Mouse (Mus musculus) embryonic facial prominence, embryonic 13.5 days (tissue): Measurements from ENCODE around the gene Dkkl1. TPM values are rescaled to one million over a fixed set of nuclear protein-coding genes. Genes with fewer than 3 reads are reported as not detected.
"Not testable (repeated sequence)": the region's sequence is repeated elsewhere in the genome, so short reads cannot be mapped to it uniquely, and the experiment has no call there.

Source experiments
- ATAC-seq: fragments of 200-750 bp; cut with Nextera tagmentation; 2 replicates; pipeline ENCODE4 v1.8.0; 2017; ENCODE audit warnings: low read depth; ENCODE audit not compliant: insufficient number of reproducible peaks, insufficient read depth, low FRiP score, low TSS enrichment
- H3K27ac ChIP-seq: fragments of 300-500 bp; sonication (generic); 2 replicates; pipeline ENCODE4 v1.5.1; 2015; ENCODE audit warnings: moderate library complexity, mild to moderate bottlenecking, inconsistent platforms
- H3K27me3 ChIP-seq: fragments of 300-500 bp; sonication (generic); 2 replicates; pipeline ENCODE4 v1.6.1; 2015; ENCODE audit warnings: mild to moderate bottlenecking, inconsistent platforms
- H3K36me3 ChIP-seq: fragments of 300-500 bp; sonication (generic); 2 replicates; pipeline ENCODE4 v1.6.1; 2015; ENCODE audit warnings: mild to moderate bottlenecking, inconsistent platforms
- H3K4me1 ChIP-seq: fragments of 300-500 bp; sonication (generic); 2 replicates; pipeline ENCODE4 v1.6.1; 2015; ENCODE audit warnings: inconsistent platforms
- H3K4me2 ChIP-seq: fragments of 300-500 bp; sonication (generic); 2 replicates; pipeline ENCODE4 v1.6.1; 2015; ENCODE audit warnings: moderate library complexity, mild to moderate bottlenecking, inconsistent platforms
- H3K4me3 ChIP-seq: fragments of 300-500 bp; sonication (generic); 2 replicates; pipeline ENCODE4 v1.5.1; 2015; ENCODE audit warnings: mild to moderate bottlenecking, inconsistent platforms
- H3K9ac ChIP-seq: fragments of 300-500 bp; sonication (generic); 2 replicates; pipeline ENCODE4 v1.6.1; 2015; ENCODE audit warnings: mild to moderate bottlenecking, inconsistent platforms
- H3K9me3 ChIP-seq: fragments of 300-500 bp; sonication (generic); 2 replicates; pipeline ENCODE4 v1.6.1; 2016; ENCODE audit warnings: inconsistent platforms
- WGBS: fragments of 180-500 bp; shearing (Covaris S2); methylation state at CpG from one replicate; pipeline ENCODE4 v1.1.7; 2015; ENCODE audit warnings: mixed read lengths; 5-methylcytosine and 5-hydroxymethylcytosine counted together
- polyA plus RNA-seq: library from polyadenylated mRNA; unstranded; fragments of >200 nt; fragmentation: Nextera tagmentation; extraction: Ambion mirVana; gene quantifications from 2 replicates; pipeline ENCODE4 v1.2.1, GENCODE M21; 2015

The Dkkl1 gene
- 2.3 and 3.0 TPM in 2 replicates for polyA plus RNA-seq

DNA sequence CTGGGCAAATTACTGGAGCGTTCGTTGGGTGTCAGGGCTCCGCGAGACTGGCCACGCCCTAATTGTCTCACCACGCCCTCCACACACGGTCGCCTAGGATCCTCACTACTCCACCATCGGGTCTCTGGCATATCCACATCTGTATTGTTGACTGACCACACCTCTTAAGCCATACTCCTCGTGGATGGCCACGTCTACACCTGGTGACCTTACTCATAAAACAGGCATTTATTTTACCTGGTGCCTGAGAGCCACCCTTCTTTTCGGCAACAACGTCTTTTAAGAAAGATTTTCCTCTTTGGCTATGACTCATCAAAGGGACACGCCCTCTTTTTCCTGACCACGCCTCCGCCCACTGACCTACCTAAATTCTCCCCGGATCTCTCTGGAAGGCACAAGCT lies at the start of gene Dkkl1:
Gene Dkkl1, minus strand, starts transcription at position 297 of the 401 bp plus-strand sequence.
- Histone ChIP-seq H3K36me3 (no peaks in the 10 kb centered on the region), H3K27me3 (peaks cover 35% of the 10 kb centered on the region), H3K4me1 (peaks cover 16% of the 10 kb centered on the region), H3K9me3 (peaks cover 4% of the 10 kb centered on the region; the same call in 1 of the 2 replicates), H3K9ac (peak within 1 kb of the TSS; percentile 51; the same call in 1 of the 2 replicates), H3K4me2 (peak within 1 kb of the TSS; percentile 44), H3K4me3 (peak within 1 kb of the TSS; percentile 20), H3K27ac (no peak within 1 kb of the TSS)
- ATAC-seq, result no peak
- 5% methylated on average over 17 of the region's 17 CpGs for WGBS

DNA sequence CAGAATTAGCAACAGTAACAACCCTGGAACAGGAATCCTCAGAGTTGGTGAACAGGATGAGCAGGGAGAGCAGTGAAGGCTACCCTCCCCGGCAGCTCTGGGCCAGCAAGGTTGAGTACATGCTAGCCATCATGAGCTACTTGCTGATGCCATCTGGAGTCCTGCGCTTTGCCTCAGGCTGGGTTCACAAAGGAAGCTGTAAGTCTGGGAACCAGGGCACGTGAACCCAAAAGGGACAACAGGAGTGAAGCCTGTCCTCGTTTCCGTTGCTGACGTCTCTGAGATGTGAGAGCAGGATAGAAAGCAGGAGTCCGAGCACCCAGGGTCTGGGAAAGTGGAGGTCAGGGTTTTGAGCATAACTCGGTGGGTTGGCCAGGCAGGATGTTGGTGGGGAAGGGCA lies 47.3 kb upstream of the Dkkl1 start:
- H3K4me1 ChIP-seq, result peaks cover 5% of the 10 kb centered on the region; the same call in 1 of the 2 replicates
- H3K9me3 ChIP-seq, result no peaks in the 10 kb centered on the region
- no peaks in the 10 kb centered on the region for H3K36me3 ChIP-seq
- H3K9ac ChIP-seq, result no peak overlapping the region
- no peak overlapping the region for H3K4me2 ChIP-seq
- no peak overlapping the region for H3K4me3 ChIP-seq
- WGBS, result 75% methylated on average over 8 of the region's 8 CpGs
- H3K27ac ChIP-seq, result no peak overlapping the region
- ATAC-seq, result no peak
- H3K27me3 ChIP-seq, result no peaks in the 10 kb centered on the region

DNA sequence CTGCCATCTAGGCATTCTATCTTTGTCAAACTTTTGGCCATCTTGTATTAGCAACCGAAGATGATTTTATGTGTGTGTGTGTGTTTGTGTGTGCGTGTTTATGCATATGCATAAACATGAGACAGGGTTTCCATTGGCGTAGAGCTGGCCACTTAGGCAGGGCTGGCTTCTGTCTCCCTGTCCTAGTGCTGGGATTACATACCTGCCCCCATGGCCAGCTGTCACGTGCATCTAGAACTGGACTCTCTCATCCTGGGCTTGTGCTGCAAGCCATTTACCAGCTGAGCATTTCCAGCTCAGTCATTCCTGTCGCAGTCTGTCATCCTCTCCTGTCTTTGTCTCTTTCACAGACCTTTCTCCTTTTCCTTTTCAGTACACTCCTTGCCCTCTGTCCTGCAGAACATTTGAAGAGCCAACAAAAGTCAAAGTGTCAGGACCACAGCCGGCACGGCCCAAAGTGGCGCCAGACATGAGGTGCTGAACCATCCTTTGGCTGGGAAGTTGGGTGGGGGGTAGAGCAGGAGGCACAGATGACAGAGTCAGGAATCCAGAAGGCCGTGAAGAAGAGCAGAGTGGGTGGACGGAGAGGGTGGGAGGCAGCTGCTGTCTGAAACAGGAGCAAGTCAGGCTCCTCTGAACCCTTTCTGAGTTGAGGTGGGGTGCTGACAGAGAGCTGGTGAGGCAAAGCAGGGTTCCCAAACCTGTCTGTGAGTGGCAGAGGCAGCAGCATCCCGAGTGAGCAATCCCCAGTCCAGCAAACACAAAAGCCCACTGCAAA lies 45.3 kb upstream of the Dkkl1 start:
- Histone ChIP-seq H3K27ac (no peak overlapping the region), H3K4me2 (no peak overlapping the region), H3K36me3 (no peaks in the 10 kb centered on the region), H3K27me3 (no peaks in the 10 kb centered on the region), H3K9ac (no peak overlapping the region), H3K4me3 (no peak overlapping the region), H3K4me1 (no peaks in the 10 kb centered on the region), H3K9me3 (no peaks in the 10 kb centered on the region)
- no peak for ATAC-seq
- WGBS, result 62% methylated on average over 11 of the region's 11 CpGs

GRCm38 (mm10) chr7:45255822-45256221 lies 43.9 kb upstream of the Dkkl1 start:
- not testable (repeated sequence) for H3K27ac ChIP-seq, H3K36me3 ChIP-seq, H3K4me3 ChIP-seq, H3K4me1 ChIP-seq, H3K9me3 ChIP-seq, H3K27me3 ChIP-seq, ATAC-seq, H3K9ac ChIP-seq, H3K4me2 ChIP-seq
- WGBS, result 82% methylated on average over 7 of the region's 7 CpGs

DNA sequence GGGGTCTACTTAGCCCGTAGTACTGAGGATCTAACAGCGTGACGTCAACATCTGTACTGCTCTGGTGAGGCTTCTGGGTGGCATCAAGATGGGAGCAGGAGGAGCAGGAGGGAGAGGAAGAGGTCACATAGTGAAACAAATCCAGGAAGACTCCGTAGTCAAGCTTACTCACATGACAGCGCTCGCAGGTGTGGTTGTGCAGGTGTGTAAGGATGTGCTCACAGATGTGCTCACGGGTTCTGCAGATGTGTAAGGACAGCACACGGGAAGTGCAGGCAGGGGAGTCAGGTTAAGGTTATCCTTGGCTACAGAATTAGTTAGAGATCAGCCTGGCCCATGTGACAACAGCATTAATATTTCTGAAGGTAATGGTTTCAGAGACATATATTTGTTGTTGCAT lies 41.9 kb upstream of the Dkkl1 start:
- no peak for ATAC-seq
- no peak overlapping the region for H3K4me2 ChIP-seq
- H3K9me3 ChIP-seq, result no peaks in the 10 kb centered on the region
- no peaks in the 10 kb centered on the region for H3K36me3 ChIP-seq
- no peak overlapping the region for H3K4me3 ChIP-seq
- no peaks in the 10 kb centered on the region for H3K4me1 ChIP-seq
- H3K27me3 ChIP-seq, result no peaks in the 10 kb centered on the region
- no peak overlapping the region for H3K9ac ChIP-seq
- H3K27ac ChIP-seq, result no peak overlapping the region
- WGBS, result 85% methylated on average over 8 of the region's 8 CpGs

- no peak overlapping the region for H3K4me2 ChIP-seq
- no peak overlapping the region for H3K9ac ChIP-seq
- no peaks in the 10 kb centered on the region for H3K4me1 ChIP-seq
- 34% methylated on average over 3 of the region's 3 CpGs for WGBS
- no peak overlapping the region for H3K27ac ChIP-seq
- no peaks in the 10 kb centered on the region for H3K27me3 ChIP-seq
- no peak for ATAC-seq
- H3K4me3 ChIP-seq, result no peak overlapping the region
- no peaks in the 10 kb centered on the region for H3K9me3 ChIP-seq
- no peaks in the 10 kb centered on the region for H3K36me3 ChIP-seq
Observed at GRCm38 (mm10) chr7:45247666-45248065, 35.7 kb upstream of the Dkkl1 start.

DNA sequence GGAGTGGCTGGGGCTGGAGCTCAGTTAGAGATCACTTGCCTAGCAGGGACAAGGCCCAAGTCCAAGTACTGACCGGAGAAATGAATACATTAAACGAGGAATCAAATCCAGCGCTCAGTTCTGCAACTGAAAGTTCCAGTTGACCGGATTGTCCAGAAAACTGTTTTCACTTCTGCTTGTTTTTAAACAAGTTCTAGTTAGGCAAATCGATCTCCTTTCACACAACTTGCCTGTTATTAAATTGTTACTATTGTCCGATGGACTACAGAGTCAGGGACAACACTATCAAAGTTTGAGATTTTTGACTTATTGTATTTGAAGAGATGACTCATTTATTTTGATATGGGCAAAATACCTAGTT lies 29.4 kb upstream of the Dkkl1 start:
- H3K4me2 ChIP-seq, result peak overlapping the region; percentile 65
- H3K9me3 ChIP-seq, result no peaks in the 10 kb centered on the region
- H3K36me3 ChIP-seq, result no peaks in the 10 kb centered on the region
- no peak overlapping the region for H3K9ac ChIP-seq
- no peak for ATAC-seq
- H3K4me1 ChIP-seq, result peaks cover 8% of the 10 kb centered on the region
- no peak overlapping the region for H3K27ac ChIP-seq
- 78% methylated on average over 6 of the region's 6 CpGs for WGBS
- H3K27me3 ChIP-seq, result peaks cover 19% of the 10 kb centered on the region
- peak overlapping the region; percentile 38 for H3K4me3 ChIP-seq

DNA sequence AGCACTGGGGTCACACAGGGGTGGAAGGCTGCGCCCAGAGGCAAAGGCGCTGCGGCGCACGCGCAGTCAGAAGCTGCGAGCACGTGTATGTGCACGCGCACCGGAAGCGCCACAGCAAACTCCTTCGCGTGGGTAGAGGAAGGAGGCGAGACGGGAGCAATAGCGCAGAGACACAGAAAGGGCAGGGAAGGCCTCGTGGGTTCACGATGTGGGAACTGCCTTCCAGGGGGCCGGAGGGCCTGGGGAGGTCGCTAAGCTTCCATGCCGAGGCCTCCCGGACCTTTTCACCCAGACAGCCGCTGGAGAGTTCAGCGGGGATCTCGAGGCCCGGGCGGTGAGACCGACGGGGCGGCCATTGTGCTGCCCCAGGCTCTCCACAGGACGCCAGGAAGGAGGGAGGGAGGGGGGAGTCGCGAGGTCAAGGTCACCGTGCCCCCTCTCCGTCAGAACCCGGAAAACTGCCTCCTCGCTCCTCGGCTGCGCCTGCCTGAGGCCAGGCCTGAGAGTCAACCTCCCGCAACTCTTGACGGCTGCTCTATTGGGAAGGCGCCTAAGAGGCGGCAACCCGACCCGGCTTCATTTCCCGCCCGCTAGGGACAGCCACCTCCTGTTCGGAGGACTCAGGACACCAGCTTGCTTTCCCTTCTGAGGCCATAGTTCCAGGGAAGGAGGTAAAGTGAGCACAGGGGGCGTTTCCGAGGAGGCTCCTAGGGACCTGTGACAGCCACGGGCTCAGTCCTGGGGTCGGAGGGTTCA lies 28.9 kb upstream of the Dkkl1 start, which contains the start of gene Slc6a16:
Gene Slc6a16, plus strand, starts transcription at position 453 of the 756 bp plus-strand sequence.
- Histone ChIP-seq H3K4me3 (peak within 1 kb of the TSS; percentile 38), H3K36me3 (no peaks in the 10 kb centered on the region), H3K9me3 (no peaks in the 10 kb centered on the region), H3K4me1 (peaks cover 8% of the 10 kb centered on the region), H3K4me2 (peak within 1 kb of the TSS; percentile 65), H3K27me3 (peaks cover 19% of the 10 kb centered on the region), H3K27ac (no peak within 1 kb of the TSS), H3K9ac (peak within 1 kb of the TSS; percentile 60)
- WGBS, result 6% methylated on average over 53 of the region's 53 CpGs
- ATAC-seq, result no peak

DNA sequence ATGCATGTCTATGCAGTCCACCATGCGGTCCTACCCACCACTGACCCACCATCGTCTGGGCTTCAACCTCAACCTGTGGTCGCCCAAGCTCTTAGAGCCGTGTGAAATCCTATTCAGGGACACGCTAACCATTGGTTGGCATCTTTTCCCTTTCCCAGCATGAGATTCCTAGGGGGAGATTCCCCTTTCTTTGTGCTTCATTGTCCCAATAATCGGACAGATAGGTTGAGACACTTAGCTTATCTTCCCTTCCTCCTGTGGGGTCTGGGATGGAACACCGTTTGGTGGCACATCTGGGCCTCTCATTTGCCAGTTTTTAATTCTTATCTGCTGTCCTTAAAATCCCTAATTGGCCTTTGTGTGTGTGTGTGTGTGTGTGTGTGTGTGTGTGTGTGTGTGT lies 28.2 kb upstream of the Dkkl1 start:
- H3K4me3 ChIP-seq, result no peak overlapping the region
- WGBS, result 81% methylated on average over 7 of the region's 7 CpGs
- no peak overlapping the region for H3K27ac ChIP-seq
- no peak overlapping the region for H3K4me2 ChIP-seq
- peaks cover 15% of the 10 kb centered on the region for H3K4me1 ChIP-seq
- H3K9ac ChIP-seq, result no peak overlapping the region
- no peaks in the 10 kb centered on the region for H3K36me3 ChIP-seq
- no peak for ATAC-seq
- no peaks in the 10 kb centered on the region for H3K9me3 ChIP-seq
- H3K27me3 ChIP-seq, result peaks cover 19% of the 10 kb centered on the region

GRCm38 (mm10) chr7:45238723-45239496 lies 27.0 kb upstream of the Dkkl1 start, which contains the start of gene Cd37:
Cd37 (minus strand) TSS chr7:45239115.
- ATAC-seq, result no peak
- H3K4me1 ChIP-seq, result peaks cover 27% of the 10 kb centered on the region
- 0 out of 2 replicates have a peak, but pooled peaks cover 3% of the 10 kb centered on the region for H3K36me3 ChIP-seq
- H3K9ac ChIP-seq, result no peak within 1 kb of the TSS
- WGBS, result 47% methylated on average over 20 of the region's 20 CpGs
- no peak within 1 kb of the TSS for H3K27ac ChIP-seq
- H3K27me3 ChIP-seq, result peaks cover 19% of the 10 kb centered on the region
- no peak within 1 kb of the TSS for H3K4me2 ChIP-seq
- H3K4me3 ChIP-seq, result no peak within 1 kb of the TSS
- H3K9me3 ChIP-seq, result no peaks in the 10 kb centered on the region
